Mouse (Mus musculus) small intestine, adult 2 months (tissue): ENCODE data around the gene Olfr441. TPM values are rescaled to one million over a fixed set of nuclear protein-coding genes. Genes with fewer than 3 reads are reported as not detected.
"Not testable (repeated sequence)": the region's sequence is repeated elsewhere in the genome, so short reads cannot be mapped to it uniquely, and the experiment has no call there.

Experiments
- H3K27ac ChIP-seq: fragments of 200-500 bp; 2 replicates; pipeline ENCODE4 v1.5.1; 2012; ENCODE audit warnings: low read depth, low read length, control low read depth, inconsistent platforms; ENCODE audit not compliant: insufficient read depth
- H3K27me3 ChIP-seq: fragments of 200-500 bp; 2 replicates; pipeline ENCODE4 v1.6.1; 2012; ENCODE audit warnings: mild to moderate bottlenecking, moderate library complexity, low read length, inconsistent platforms; ENCODE audit not compliant: control insufficient read depth, insufficient read depth
- H3K36me3 ChIP-seq: fragments of 200-500 bp; 2 replicates; pipeline ENCODE4 v1.6.1; 2012; ENCODE audit warnings: mild to moderate bottlenecking, low read length, control low read depth, inconsistent platforms; ENCODE audit not compliant: control insufficient read depth, insufficient read depth
- H3K4me1 ChIP-seq: fragments of 200-500 bp; 2 replicates; pipeline ENCODE4 v1.6.1; 2012; ENCODE audit warnings: low read length, inconsistent platforms, mixed read lengths; ENCODE audit not compliant: control insufficient read depth, insufficient read depth, insufficient read length
- H3K4me3 ChIP-seq: fragments of 200-500 bp; 2 replicates; pipeline ENCODE4 v1.5.1; 2012; ENCODE audit warnings: low read depth, mild to moderate bottlenecking, control low read depth, inconsistent platforms, low read length, moderate library complexity
- CTCF ChIP-seq: fragments of 200-500 bp; IDR thresholded peaks from 2 replicates; pipeline ENCODE4 v1.5.1; 2012; ENCODE audit warnings: low read depth, mild to moderate bottlenecking, control low read depth, inconsistent platforms, low read length, moderate library complexity, mixed read lengths; ENCODE audit not compliant: insufficient replicate concordance, insufficient read length; ENCODE audit errors: extremely low read depth
- POLR2A ChIP-seq: fragments of 200-500 bp; IDR thresholded peaks from 2 replicates; pipeline ENCODE4 v1.6.1; 2012; ENCODE audit warnings: low read depth, mild to moderate bottlenecking, control low read depth, inconsistent platforms, low read length, moderate library complexity
- WGBS: fragments of 180-500 bp; shearing (Covaris S2); methylation state at CpG from one replicate; pipeline ENCODE4 v1.1.7; 2018; 5-methylcytosine and 5-hydroxymethylcytosine counted together
- polyA plus RNA-seq: library from polyadenylated mRNA; depleted of rRNA; stranded (reverse); fragments of >200 nt; gene quantifications from 2 replicates; pipeline ENCODE4 v1.2.3, GENCODE M21; 2012; rRNA removed

The Olfr441 gene
- not detected in 2 replicates for polyA plus RNA-seq

DNA sequence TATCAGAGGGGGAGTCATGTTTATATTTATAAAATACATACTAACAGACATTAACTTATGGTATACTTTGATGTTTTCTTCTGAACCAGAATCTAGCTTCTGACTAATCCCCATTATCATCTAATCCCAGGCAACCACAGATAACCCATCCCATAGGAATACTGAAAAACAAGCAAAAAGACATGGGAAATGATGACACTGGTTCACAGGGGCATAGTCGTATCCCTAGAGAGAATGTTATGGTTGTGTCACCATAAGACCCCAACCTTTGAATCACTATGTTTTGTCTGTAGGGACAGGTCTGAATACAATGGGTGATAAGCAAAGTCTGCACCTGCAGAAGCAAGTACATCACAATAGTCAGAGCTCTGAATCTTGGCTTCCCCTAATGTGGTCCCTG is at the start of gene Olfr441:
Gene Olfr441, plus strand, starts transcription at position 301 of the 400 bp plus-strand sequence.
- 82% methylated on average over 1 of the region's 1 CpGs for WGBS
- not testable (repeated sequence) for H3K4me3 ChIP-seq

GRCm38 (mm10) chr6:43078750-43079149 is 27.4 kb upstream of the Olfr441 start:
- Histone ChIP-seq H3K36me3 (no peaks in the 10 kb centered on the region), H3K27me3 (no peaks in the 10 kb centered on the region), H3K4me1 (no peaks in the 10 kb centered on the region), H3K4me3 (no peak overlapping the region), H3K27ac (no peak overlapping the region)
- no peak for TF ChIP-seq POLR2A
- no peak for TF ChIP-seq CTCF
- 11% methylated on average over 2 of the region's 2 CpGs for WGBS

More for the DNA sequence above, at the start of gene Olfr441:
- not testable (repeated sequence) for H3K27me3 ChIP-seq, H3K4me1 ChIP-seq, H3K27ac ChIP-seq, H3K36me3 ChIP-seq

DNA sequence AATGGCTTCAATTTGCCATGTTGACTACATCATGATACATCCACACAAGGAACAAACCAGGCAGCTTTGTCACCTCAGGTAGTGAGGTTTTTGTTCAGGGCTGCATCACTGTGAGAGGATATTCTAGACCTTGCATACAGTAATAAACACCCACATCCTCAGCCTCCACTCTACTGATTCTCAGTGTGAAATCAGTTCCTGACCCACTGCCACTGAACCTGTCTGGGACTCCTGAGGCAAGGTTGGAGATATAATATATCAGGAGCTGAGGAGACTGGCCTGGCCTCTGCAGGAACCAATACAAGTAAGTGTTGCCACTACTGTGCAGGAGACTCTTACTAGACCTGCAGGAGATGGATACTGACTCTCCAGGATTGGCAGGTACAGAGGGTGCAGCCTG is 24.8 kb upstream of the Olfr441 start:
- H3K4me3 ChIP-seq, H3K27ac ChIP-seq, H3K36me3 ChIP-seq, H3K4me1 ChIP-seq, H3K27me3 ChIP-seq: not testable (repeated sequence)

DNA sequence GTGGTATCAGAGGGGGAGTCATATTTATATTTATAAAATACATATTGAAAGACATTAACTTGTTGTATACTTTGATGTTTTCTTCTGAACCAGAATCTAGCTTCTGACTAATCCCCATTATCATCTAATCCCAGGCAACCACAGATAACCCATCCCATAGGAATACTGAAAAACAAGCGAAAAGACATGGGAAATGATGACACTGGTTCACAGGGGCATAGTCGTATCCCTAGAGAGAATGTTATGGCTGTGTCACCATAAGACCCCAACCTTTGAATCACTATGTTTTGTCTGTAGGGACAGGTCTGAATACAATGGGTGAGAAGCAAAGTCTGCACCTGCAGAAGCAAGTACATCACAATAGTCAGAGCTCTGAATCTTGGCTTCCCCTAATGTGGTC is 40.1 kb downstream of the Olfr441 start, which contains the start of gene Olfr237-ps1:
Gene Olfr237-ps1, plus strand, starts transcription at position 301 of the 400 bp plus-strand sequence.
- H3K27ac ChIP-seq, H3K4me1 ChIP-seq, H3K4me3 ChIP-seq, H3K36me3 ChIP-seq, H3K27me3 ChIP-seq: not testable (repeated sequence)
- WGBS = 87% methylated on average over 2 of the region's 2 CpGs

GRCm38 (mm10) chr6:43159502-43159901 is 53.3 kb downstream of the Olfr441 start:
- H3K27me3 ChIP-seq = no peaks in the 10 kb centered on the region
- WGBS = 49% methylated on average over 1 of the region's 1 CpGs

GRCm38 (mm10) chr6:43162982-43163381 is 56.8 kb downstream of the Olfr441 start, which contains the start of gene Olfr437:
Gene Olfr437 (plus strand): TSS chr6:43163282.
- no peak within 1 kb of the TSS for H3K27ac ChIP-seq
- H3K36me3 ChIP-seq = no peaks in the 10 kb centered on the region
- TF ChIP-seq CTCF (no peak), POLR2A (no peak)
- no peak within 1 kb of the TSS for H3K4me3 ChIP-seq
- no peaks in the 10 kb centered on the region for H3K4me1 ChIP-seq
- H3K27me3 ChIP-seq = no peaks in the 10 kb centered on the region
- WGBS = 70% methylated on average over 3 of the region's 3 CpGs

More at GRCm38 (mm10) chr6:43159502-43159901, 53.3 kb downstream of the Olfr441 start:
- no peak overlapping the region for H3K27ac ChIP-seq
- no peaks in the 10 kb centered on the region for H3K36me3 ChIP-seq
- no peak overlapping the region for H3K4me3 ChIP-seq
- H3K4me1 ChIP-seq = no peaks in the 10 kb centered on the region
- no peak for TF ChIP-seq POLR2A
- TF ChIP-seq CTCF = no peak

DNA sequence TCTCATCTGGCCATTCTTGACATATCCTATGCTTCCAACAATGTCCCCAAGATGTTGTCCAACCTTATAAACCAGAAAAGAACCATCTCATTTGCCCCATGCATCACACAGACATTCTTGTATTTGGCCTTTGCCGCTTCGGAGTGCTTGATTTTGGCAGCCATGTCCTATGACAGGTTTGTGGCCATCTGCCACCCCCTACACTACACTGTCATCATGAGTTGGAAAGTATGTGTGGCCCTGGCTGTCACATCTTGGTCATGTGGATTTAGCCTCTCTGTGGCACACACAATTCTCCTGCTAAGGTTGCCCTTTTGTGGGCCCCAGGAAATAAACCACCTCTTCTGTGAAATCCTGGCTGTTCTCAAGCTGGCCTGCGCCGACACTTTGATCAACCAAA is 61.1 kb downstream of the Olfr441 start:
- 94% methylated on average over 4 of the region's 4 CpGs for WGBS
- H3K27me3 ChIP-seq = no peaks in the 10 kb centered on the region
- no peaks in the 10 kb centered on the region for H3K4me1 ChIP-seq
- no peak for TF ChIP-seq CTCF
- no peak for TF ChIP-seq POLR2A
- no peak overlapping the region for H3K4me3 ChIP-seq
- no peak overlapping the region for H3K27ac ChIP-seq
- H3K36me3 ChIP-seq = no peaks in the 10 kb centered on the region

Other genes starting within 250 kb of the Olfr441 start
- gene Olfr448, start 215.9 kb upstream of the Olfr441 start, polyA plus RNA-seq = not detected in 2 replicates
- not detected in 2 replicates for gene Olfr447, start 197.5 kb upstream of the Olfr441 start, polyA plus RNA-seq
- not detected in 2 replicates for gene Olfr446, start 185.0 kb upstream of the Olfr441 start, polyA plus RNA-seq
- not detected in 2 replicates for gene Olfr444, start 157.3 kb upstream of the Olfr441 start, polyA plus RNA-seq
- gene Olfr237-ps1, start 40.2 kb downstream of the Olfr441 start, polyA plus RNA-seq = not detected in 2 replicates
- gene Olfr437, start 56.9 kb downstream of the Olfr441 start, polyA plus RNA-seq = not detected in 2 replicates
- gene Olfr13, start 65.8 kb downstream of the Olfr441 start, polyA plus RNA-seq = not detected in 2 replicates
- not detected in 2 replicates for gene Olfr435, start 90.8 kb downstream of the Olfr441 start, polyA plus RNA-seq
- gene Olfr434, start 106.7 kb downstream of the Olfr441 start, polyA plus RNA-seq = not detected in 2 replicates
- gene Olfr47, start 125.2 kb downstream of the Olfr441 start, polyA plus RNA-seq = not detected in 2 replicates
- gene Arhgef5, start 159.2 kb downstream of the Olfr441 start, polyA plus RNA-seq = 19.6 and 47.1 TPM in 2 replicates
- not detected in 2 replicates for gene Nobox, start 203.2 kb downstream of the Olfr441 start, polyA plus RNA-seq